Comparison of ENCODE assay signal across 15 mouse cellular contexts in the genomic region with DNA sequence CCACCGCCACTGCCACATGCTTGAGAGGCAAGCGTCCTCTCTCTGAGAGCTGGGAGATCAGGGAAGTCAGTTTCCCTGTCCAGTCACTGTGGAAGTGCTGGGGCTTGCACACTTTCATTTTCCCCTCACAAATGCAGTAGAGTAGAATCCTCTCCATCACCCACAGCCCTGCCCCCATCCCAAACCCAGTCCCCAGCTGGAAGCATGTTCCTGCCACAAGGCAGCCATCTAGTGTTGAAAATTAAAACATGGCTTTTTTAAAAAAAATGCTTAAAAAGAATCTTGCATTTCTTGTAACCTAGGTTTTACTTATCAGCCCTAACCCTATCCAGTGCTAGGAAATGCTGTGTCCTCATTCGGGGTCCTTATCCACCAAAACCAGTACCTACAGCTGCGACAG. TPM values are rescaled to one million over a fixed set of nuclear protein-coding genes. Genes with fewer than 3 reads are reported as not detected.
DNase-seq lines count a peak whose midpoint lies in the region; ATAC-seq and TF ChIP-seq lines count a peak whose summit lies in the region.
"Had no signal": no experiment of that assay in that cellular context is flagged by ENCODE, and none has a peak within 500 bp of the region (broad histone marks: within the 10 kb centered on the region; RNA-seq: fewer than 3 reads in every experiment).

No protein-coding gene starts in this region.

- TF ChIP-seq CTCF in layer of hippocampus, adult 2 months (conservative IDR thresholded peaks at IDR 0.05) = peak; percentile 69
- TF ChIP-seq CTCF in midbrain, postnatal 0 days (IDR thresholded peaks at IDR 0.05) = peak; percentile 55

- no peak overlapping the region for H3K27ac ChIP-seq in layer of hippocampus, adult 2 months
- H3K27ac ChIP-seq in midbrain, postnatal 0 days (ENCODE audit: low read depth, low read length) = no peak overlapping the region
- no peak overlapping the region for H3K27ac ChIP-seq in midbrain, embryonic 15.5 days
- H3K27ac ChIP-seq: forebrain, embryonic 10.5 days; heart, embryonic 13.5 days; hindbrain, embryonic 15.5 days; limb, embryonic 15.5 days had no signal

- WGBS in midbrain, postnatal 0 days = 91% methylated on average over 4 of the region's 4 CpGs
- WGBS in midbrain, embryonic 15.5 days = 80% methylated on average over 4 of the region's 4 CpGs

- peak; percentile 33 for DNase-seq in adrenal gland, postnatal 14 days
- DNase-seq in adrenal gland, adult 8-10 months = no peak
- DNase-seq in layer of hippocampus, adult 2 months (ENCODE audit: low spot score in 2 of 2) = peak in 1 of 2 experiments; percentile 32
- no peak for DNase-seq in layer of hippocampus, adult 8-10 months (ENCODE audit: low spot score in 2 of 2)
- DNase-seq in midbrain, postnatal 0 days (ENCODE audit: low spot score) = peak; percentile 5
- DNase-seq in brain, adult 2 months (ENCODE audit: low read depth, low spot score) = peak; percentile 4
- no peak for DNase-seq in heart, postnatal 14 days
- DNase-seq: cerebellum, adult 8-10 months; thymus, postnatal 25 days had no signal

- H3K36me3 ChIP-seq in midbrain, postnatal 0 days (ENCODE audit: insufficient read depth, low read length) = no peaks in the 10 kb centered on the region
- no peaks in the 10 kb centered on the region for H3K36me3 ChIP-seq in midbrain, embryonic 15.5 days (replicated peaks)
- H3K36me3 ChIP-seq: forebrain, embryonic 10.5 days; heart, embryonic 13.5 days; hindbrain, embryonic 15.5 days; limb, embryonic 15.5 days had no signal

- H3K4me3 ChIP-seq in layer of hippocampus, adult 2 months = no peak overlapping the region
- H3K4me3 ChIP-seq in midbrain, postnatal 0 days (ENCODE audit: low read depth, low read length) = no peak overlapping the region
- H3K4me3 ChIP-seq in midbrain, embryonic 15.5 days = no peak overlapping the region
- H3K4me3 ChIP-seq: forebrain, embryonic 10.5 days; heart, embryonic 13.5 days; hindbrain, embryonic 15.5 days; limb, embryonic 15.5 days; megakaryocyte, embryonic 14.5 days had no signal

- ATAC-seq in midbrain, postnatal 0 days (ENCODE audit: low FRiP score) = no peak
- ATAC-seq in midbrain, embryonic 15.5 days (replicated peaks) = no peak

- H3K4me2 ChIP-seq in midbrain, postnatal 0 days (ENCODE audit: low read depth, low read length, poor library complexity, severe bottlenecking) = no peak overlapping the region
- no peak overlapping the region for H3K4me2 ChIP-seq in midbrain, embryonic 15.5 days
- H3K4me2 ChIP-seq: heart, embryonic 13.5 days; hindbrain, embryonic 15.5 days; limb, embryonic 15.5 days had no signal

- intact Hi-C loops in heart, postnatal 14 days (cut with DNase I) = no loop called here

- no peaks in the 10 kb centered on the region for H3K9me3 ChIP-seq in midbrain, postnatal 0 days (ENCODE audit: low read length)
- H3K9me3 ChIP-seq in midbrain, embryonic 15.5 days = no peaks in the 10 kb centered on the region
- H3K9me3 ChIP-seq: forebrain, embryonic 10.5 days; heart, embryonic 13.5 days; hindbrain, embryonic 15.5 days; limb, embryonic 15.5 days had no signal

- no peak overlapping the region for H3K9ac ChIP-seq in midbrain, postnatal 0 days (replicated peaks; ENCODE audit: low read length, poor library complexity, severe bottlenecking)
- no peak overlapping the region for H3K9ac ChIP-seq in midbrain, embryonic 15.5 days
- H3K9ac ChIP-seq: heart, embryonic 13.5 days; hindbrain, embryonic 15.5 days; limb, embryonic 15.5 days had no signal

- no peaks in the 10 kb centered on the region for H3K4me1 ChIP-seq in midbrain, postnatal 0 days (ENCODE audit: insufficient read depth, low read length)
- H3K4me1 ChIP-seq in midbrain, embryonic 15.5 days = no peaks in the 10 kb centered on the region
- H3K4me1 ChIP-seq: forebrain, embryonic 10.5 days; heart, embryonic 13.5 days; hindbrain, embryonic 15.5 days; limb, embryonic 15.5 days had no signal

- no peaks in the 10 kb centered on the region for H3K27me3 ChIP-seq in midbrain, postnatal 0 days (ENCODE audit: insufficient read depth, low read length)
- no peaks in the 10 kb centered on the region for H3K27me3 ChIP-seq in midbrain, embryonic 15.5 days (replicated peaks)
- H3K27me3 ChIP-seq: heart, embryonic 13.5 days; hindbrain, embryonic 15.5 days; limb, embryonic 15.5 days had no signal

RNA-seq across cellular contexts. Expression of a gene that starts 4.2 kb away (rescaled TPM):
- total RNA-seq in adrenal gland, postnatal 14 days (2021) = 2.7 and 2.9 TPM in 2 replicates
- 1 to 10 TPM; 1.8 to 4.1 (median 3.0) TPM for total RNA-seq in adrenal gland, adult 8-10 months (2022)
- total RNA-seq in layer of hippocampus, adult 2 months (2021) = under 1 TPM; 0.26 to 0.52 TPM
- under 1 TPM; 0.23 to 0.68 (median 0.44) TPM for total RNA-seq in layer of hippocampus, adult 8-10 months (2022)
- total RNA-seq in midbrain, postnatal 0 days (2014; rRNA removed) = 0.09 TPM in 1 of 2 replicates, not detected in the other
- polyA plus RNA-seq in midbrain, postnatal 0 days (2015; fragmentation: Nextera tagmentation; extraction: Ambion mirVana) = 0.13 and 0.21 TPM in 2 replicates
- 0.13 TPM in 1 of 2 replicates, not detected in the other for polyA plus RNA-seq in midbrain, embryonic 15.5 days (2015; fragmentation: Nextera tagmentation; extraction: Ambion mirVana)
- under 1 TPM; 0.41 to 0.65 TPM for total RNA-seq in heart, postnatal 14 days (2021)
- polyA plus RNA-seq: heart, embryonic 13.5 days; limb, embryonic 15.5 days had no signal

RNA-seq across cellular contexts. Expression of a gene that starts 22.8 kb away (rescaled TPM):
- total RNA-seq in adrenal gland, postnatal 14 days (2021) = 78.0 and 82.3 TPM in 2 replicates
- 100 to 1,000 TPM in 1 of 4 experiments, 10 to 100 TPM in 3; 75.1 to 111 (median 90.7) TPM for total RNA-seq in adrenal gland, adult 8-10 months (2022)
- total RNA-seq in layer of hippocampus, adult 2 months (2021) = 10 to 100 TPM; 31.0 to 32.6 TPM
- 10 to 100 TPM; 24.1 to 38.4 (median 31.4) TPM for total RNA-seq in layer of hippocampus, adult 8-10 months (2022)
- total RNA-seq in midbrain, postnatal 0 days (2014; rRNA removed) = 31.4 and 35.0 TPM in 2 replicates
- polyA plus RNA-seq in midbrain, postnatal 0 days (2015; fragmentation: Nextera tagmentation; extraction: Ambion mirVana) = 40.0 and 43.2 TPM in 2 replicates
- polyA plus RNA-seq in midbrain, embryonic 15.5 days (2015; fragmentation: Nextera tagmentation; extraction: Ambion mirVana) = 45.6 and 51.9 TPM in 2 replicates
- 10 to 100 TPM; 54.0 to 56.7 TPM for total RNA-seq in heart, postnatal 14 days (2021)

Comparison
In these comparisons a context has a peak if more than half of its experiments do, and no peak if none do; other contexts are left out.
1. DNase-seq: peak in adrenal gland, postnatal 14 days (single experiment), midbrain, postnatal 0 days (single experiment) and brain, adult 2 months (single experiment); none in adrenal gland, adult 8-10 months (single experiment), layer of hippocampus, adult 8-10 months (0 of 2) and heart, postnatal 14 days (0 of 2).